Mouse (Mus musculus) lung, embryonic 15.5 days (tissue): Measurements from ENCODE around the gene Ptgis. TPM values are rescaled to one million over a fixed set of nuclear protein-coding genes. Genes with fewer than 3 reads are reported as not detected.

Experiments used
- ATAC-seq: fragments of 200-750 bp; cut with Nextera tagmentation; 2 replicates; pipeline ENCODE4 v1.8.0; 2017; ENCODE audit warnings: moderate number of reproducible peaks, borderline replicate concordance; ENCODE audit not compliant: low FRiP score, low TSS enrichment; ENCODE audit errors: extremely low read depth
- H3K27ac ChIP-seq: fragments of 300-500 bp; sonication (generic); 2 replicates; pipeline ENCODE4 v1.5.1; 2015; ENCODE audit warnings: moderate library complexity, mild to moderate bottlenecking, inconsistent platforms
- H3K27me3 ChIP-seq: fragments of 300-500 bp; sonication (generic); 2 replicates; pipeline ENCODE4 v1.6.1; 2015; ENCODE audit warnings: inconsistent platforms
- H3K36me3 ChIP-seq: fragments of 300-500 bp; sonication (generic); 2 replicates; pipeline ENCODE4 v1.6.1; 2015; ENCODE audit warnings: inconsistent platforms
- H3K4me1 ChIP-seq: fragments of 300-500 bp; sonication (generic); 2 replicates; pipeline ENCODE4 v1.6.1; 2015; ENCODE audit warnings: inconsistent platforms
- H3K4me2 ChIP-seq: fragments of 300-500 bp; sonication (generic); 2 replicates; pipeline ENCODE4 v1.6.1; 2015; ENCODE audit warnings: inconsistent platforms, mild to moderate bottlenecking, moderate library complexity
- H3K4me3 ChIP-seq: fragments of 300-500 bp; sonication (generic); 2 replicates; pipeline ENCODE4 v1.5.1; 2015; ENCODE audit warnings: mild to moderate bottlenecking, inconsistent platforms
- H3K9ac ChIP-seq: fragments of 300-500 bp; sonication (generic); 2 replicates; pipeline ENCODE4 v1.6.1; 2015; ENCODE audit warnings: inconsistent platforms
- H3K9me3 ChIP-seq: fragments of 300-500 bp; sonication (generic); 2 replicates; pipeline ENCODE4 v1.6.1; 2016; ENCODE audit warnings: inconsistent platforms
- WGBS: fragments of 180-500 bp; shearing (Covaris S2); methylation state at CpG from one replicate; pipeline ENCODE4 v1.1.7; 2015; 5-methylcytosine and 5-hydroxymethylcytosine counted together
- polyA plus RNA-seq: library from polyadenylated mRNA; unstranded; fragments of >200 nt; fragmentation: Nextera tagmentation; extraction: Ambion mirVana; gene quantifications from 2 replicates; pipeline ENCODE4 v1.2.1, GENCODE M21; 2015

Ptgis gene
- polyA plus RNA-seq, 1 experiment from 2014 or later: 14.5 TPM

DNA sequence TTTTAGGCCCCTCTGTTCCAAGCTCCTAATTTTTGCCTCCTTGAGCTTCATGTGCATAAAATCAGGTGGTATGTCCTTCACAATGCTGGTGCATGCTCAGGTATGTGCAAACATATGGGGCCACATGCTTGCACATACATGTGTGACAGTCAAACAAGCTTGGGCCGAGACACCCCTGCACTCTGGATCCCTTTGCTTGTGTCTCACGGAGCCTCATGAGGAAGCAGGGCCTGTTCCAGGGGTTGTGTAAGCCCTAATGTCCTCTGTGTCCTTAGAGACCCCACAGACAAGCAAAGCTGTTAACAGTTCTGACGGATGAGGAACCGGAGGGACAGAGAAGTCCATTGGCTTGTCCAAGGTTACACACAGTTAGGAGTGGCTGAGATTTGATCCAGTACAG, 80.7 kb downstream of the Ptgis start:
- Histone ChIP-seq H3K4me1 (peaks cover 24% of the 10 kb centered on the region), H3K4me3 (no peak overlapping the region), H3K27ac (no peak overlapping the region), H3K9ac (no peak overlapping the region), H3K27me3 (no peaks in the 10 kb centered on the region), H3K36me3 (no peaks in the 10 kb centered on the region), H3K4me2 (no peak overlapping the region), H3K9me3 (no peaks in the 10 kb centered on the region)
- WGBS: 80% methylated on average over 4 of the region's 4 CpGs
- no peak for ATAC-seq

- H3K9ac ChIP-seq: no peak overlapping the region
- H3K4me2 ChIP-seq: no peak overlapping the region
- H3K9me3 ChIP-seq: no peaks in the 10 kb centered on the region
- peaks cover 24% of the 10 kb centered on the region for H3K4me1 ChIP-seq
- no peak overlapping the region for H3K4me3 ChIP-seq
- no peak overlapping the region for H3K27ac ChIP-seq
- WGBS: 78% methylated on average over 5 of the region's 5 CpGs
- H3K27me3 ChIP-seq: no peaks in the 10 kb centered on the region
- ATAC-seq: no peak
- no peaks in the 10 kb centered on the region for H3K36me3 ChIP-seq
These were observed 81.6 kb downstream of the Ptgis start for GRCm38 (mm10) chr2:167158780-167159179.

DNA sequence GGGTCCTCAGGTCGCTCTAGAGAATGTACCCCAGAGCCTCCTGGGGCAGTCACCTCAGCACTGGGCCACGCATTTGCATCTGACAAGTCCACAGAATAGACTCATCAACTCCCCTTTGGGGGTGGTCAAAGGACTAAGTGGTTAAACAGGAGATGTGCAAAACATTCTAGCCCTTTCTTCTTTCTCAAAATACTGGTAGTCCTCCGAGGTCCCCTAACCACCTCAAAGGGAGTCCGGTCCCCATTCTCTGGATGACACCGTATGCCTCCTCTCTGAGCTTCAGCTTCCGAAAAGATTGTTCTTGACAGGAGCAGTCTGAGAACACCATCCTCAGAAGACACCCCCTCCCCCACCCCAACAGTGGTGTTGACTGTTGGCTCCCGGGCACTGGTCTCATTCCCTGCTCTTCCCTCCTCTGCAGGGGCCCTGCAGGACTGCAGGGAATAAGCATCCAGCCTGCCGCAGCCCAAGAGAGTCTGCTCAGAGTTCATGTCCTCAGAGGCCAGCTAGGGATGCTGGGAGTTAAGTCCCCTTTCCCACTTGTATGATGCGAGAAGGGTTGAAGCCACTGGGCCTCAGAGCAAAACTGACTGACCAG, 84.2 kb downstream of the Ptgis start:
- H3K9ac ChIP-seq: no peak overlapping the region
- H3K27me3 ChIP-seq: no peaks in the 10 kb centered on the region
- no peaks in the 10 kb centered on the region for H3K9me3 ChIP-seq
- no peaks in the 10 kb centered on the region for H3K36me3 ChIP-seq
- no peak overlapping the region for H3K27ac ChIP-seq
- no peak overlapping the region for H3K4me2 ChIP-seq
- H3K4me3 ChIP-seq: no peak overlapping the region
- WGBS: 32% methylated on average over 9 of the region's 9 CpGs
- peaks cover 12% of the 10 kb centered on the region; the same call in 1 of the 2 replicates for H3K4me1 ChIP-seq
- no peak for ATAC-seq

- H3K27ac ChIP-seq: no peak overlapping the region
These were observed 84.8 kb downstream of the Ptgis start for GRCm38 (mm10) chr2:167155541-167155973.

GRCm38 (mm10) chr2:167150880-167151279, 89.5 kb downstream of the Ptgis start:
- Histone ChIP-seq H3K4me1 (peaks cover 6% of the 10 kb centered on the region; the same call in 1 of the 2 replicates), H3K4me2 (no peak overlapping the region), H3K36me3 (no peaks in the 10 kb centered on the region), H3K4me3 (no peak overlapping the region), H3K9ac (no peak overlapping the region), H3K27ac (no peak overlapping the region), H3K9me3 (no peaks in the 10 kb centered on the region), H3K27me3 (no peaks in the 10 kb centered on the region)
- ATAC-seq: no peak
- 90% methylated on average over 6 of the region's 6 CpGs for WGBS

More at GRCm38 (mm10) chr2:167155541-167155973, 84.8 kb downstream of the Ptgis start:
- H3K27me3 ChIP-seq: no peaks in the 10 kb centered on the region
- 48% methylated on average over 4 of the region's 4 CpGs for WGBS
- H3K4me1 ChIP-seq: peaks cover 12% of the 10 kb centered on the region; the same call in 1 of the 2 replicates
- no peaks in the 10 kb centered on the region for H3K9me3 ChIP-seq
- H3K4me2 ChIP-seq: no peak overlapping the region
- no peaks in the 10 kb centered on the region for H3K36me3 ChIP-seq
- H3K9ac ChIP-seq: no peak overlapping the region
- ATAC-seq: peak; percentile 72
- H3K4me3 ChIP-seq: no peak overlapping the region

- no peak overlapping the region for H3K9ac ChIP-seq
- 88% methylated on average over 7 of the region's 7 CpGs for WGBS
- H3K9me3 ChIP-seq: no peaks in the 10 kb centered on the region
- no peak overlapping the region for H3K4me2 ChIP-seq
- H3K27ac ChIP-seq: no peak overlapping the region
- no peaks in the 10 kb centered on the region; the same call in 1 of the 2 replicates for H3K27me3 ChIP-seq
- no peak overlapping the region for H3K4me3 ChIP-seq
- no peak for ATAC-seq
- H3K36me3 ChIP-seq: no peaks in the 10 kb centered on the region
- H3K4me1 ChIP-seq: 0 out of 2 replicates have a peak, but pooled peaks cover 2% of the 10 kb centered on the region
These were observed 90.3 kb downstream of the Ptgis start for GRCm38 (mm10) chr2:167150135-167150534.

DNA sequence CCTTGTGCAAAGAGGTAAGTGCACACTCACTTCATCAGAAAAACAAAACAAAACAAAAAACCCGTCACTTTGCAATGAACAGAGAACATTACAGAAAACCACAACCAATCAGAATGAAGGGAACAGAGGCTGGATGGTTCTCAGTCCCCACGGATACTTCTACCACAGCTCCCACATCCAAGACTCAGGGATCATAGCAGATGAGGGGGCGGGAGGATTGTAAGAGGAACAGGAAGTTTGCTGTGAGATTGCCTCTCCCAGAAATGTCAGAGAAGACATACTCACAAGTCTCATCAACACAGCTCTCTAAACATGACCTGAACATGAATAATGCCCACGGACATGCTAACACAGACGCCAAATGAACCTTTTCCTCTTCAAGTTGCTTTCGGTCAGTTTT, 91.4 kb downstream of the Ptgis start:
- no peak overlapping the region for H3K4me2 ChIP-seq
- H3K4me3 ChIP-seq: no peak overlapping the region
- WGBS: 79% methylated on average over 6 of the region's 6 CpGs
- no peak for ATAC-seq
- H3K9ac ChIP-seq: no peak overlapping the region
- peaks cover 4% of the 10 kb centered on the region; the same call in 1 of the 2 replicates for H3K27me3 ChIP-seq
- 0 out of 2 replicates have a peak, but pooled peaks cover 2% of the 10 kb centered on the region for H3K4me1 ChIP-seq
- H3K27ac ChIP-seq: no peak overlapping the region
- no peaks in the 10 kb centered on the region for H3K9me3 ChIP-seq
- no peaks in the 10 kb centered on the region for H3K36me3 ChIP-seq

DNA sequence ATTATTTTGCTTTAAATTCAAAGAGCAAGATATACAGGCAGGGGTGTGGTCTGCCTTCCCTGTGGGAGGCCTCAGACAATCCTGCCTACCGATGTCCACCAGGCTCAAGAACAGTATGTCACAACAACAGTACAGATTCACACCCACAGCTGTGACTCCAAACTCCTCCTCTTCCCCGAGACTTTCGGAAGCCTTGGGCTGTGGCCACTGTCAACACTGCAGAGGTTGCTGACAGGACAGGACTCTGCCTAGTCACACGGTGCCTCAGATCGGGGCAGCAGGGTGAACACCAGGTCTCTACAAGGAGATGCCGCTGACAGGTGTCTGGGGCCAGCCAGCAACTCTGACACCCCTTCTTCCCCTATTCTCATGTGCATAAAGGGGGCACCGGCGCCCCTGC, 92.7 kb downstream of the Ptgis start:
- H3K4me1 ChIP-seq: 0 out of 2 replicates have a peak, but pooled peaks cover 2% of the 10 kb centered on the region
- no peak overlapping the region for H3K4me2 ChIP-seq
- no peak overlapping the region for H3K9ac ChIP-seq
- WGBS: 56% methylated on average over 8 of the region's 8 CpGs
- H3K27me3 ChIP-seq: peaks cover 4% of the 10 kb centered on the region; the same call in 1 of the 2 replicates
- H3K4me3 ChIP-seq: no peak overlapping the region
- no peaks in the 10 kb centered on the region for H3K36me3 ChIP-seq
- no peak overlapping the region for H3K27ac ChIP-seq
- H3K9me3 ChIP-seq: no peaks in the 10 kb centered on the region
- no peak for ATAC-seq

- H3K9ac ChIP-seq: no peak overlapping the region
- H3K4me2 ChIP-seq: no peak overlapping the region
- no peak for ATAC-seq
These were observed 94.5 kb downstream of the Ptgis start for GRCm38 (mm10) chr2:167145904-167146303.

DNA sequence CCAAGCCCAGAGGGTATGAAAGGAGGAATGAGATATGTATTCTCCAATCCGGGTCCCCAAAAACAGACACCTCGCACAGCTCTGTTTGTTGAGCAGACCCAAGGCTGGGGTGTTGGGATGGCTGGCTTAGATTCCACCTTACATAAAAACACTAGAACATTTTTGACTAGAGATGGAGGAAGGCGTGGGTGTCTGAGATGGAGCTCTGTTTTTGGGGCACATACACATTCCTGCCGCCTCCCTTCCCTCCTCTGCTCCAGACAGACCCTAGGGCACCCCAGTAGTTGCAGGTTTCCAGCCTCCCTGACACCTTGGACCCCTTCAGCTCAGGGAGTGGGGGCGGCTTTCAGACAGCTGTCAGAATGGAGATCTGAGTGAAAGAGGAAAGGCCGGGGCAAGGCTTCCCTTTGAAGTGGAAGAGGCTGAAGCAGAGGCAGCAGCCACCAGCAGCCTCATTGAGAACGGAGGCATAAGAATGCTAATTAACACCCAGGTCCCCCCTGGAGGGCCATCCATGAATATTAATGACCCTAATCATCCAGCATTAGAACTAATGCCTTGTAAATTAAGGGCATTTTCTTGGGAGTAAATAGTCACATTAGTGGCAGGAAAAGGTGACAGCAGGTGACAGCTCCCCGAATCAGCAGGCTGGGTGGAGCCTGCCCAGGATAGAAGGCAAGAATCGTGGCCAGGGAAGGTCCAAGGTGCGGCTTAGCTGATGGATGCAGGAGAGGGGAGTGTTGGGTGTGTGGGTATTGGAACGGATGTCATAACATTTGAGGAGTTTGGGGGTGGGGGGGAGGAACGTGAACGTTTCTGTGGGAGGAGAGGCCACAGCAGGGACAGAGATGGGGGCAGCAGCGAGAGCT, 95.7 kb downstream of the Ptgis start:
- Histone ChIP-seq H3K9ac (no peak overlapping the region), H3K27me3 (peaks cover 4% of the 10 kb centered on the region; the same call in 1 of the 2 replicates), H3K9me3 (no peaks in the 10 kb centered on the region), H3K4me3 (no peak overlapping the region), H3K36me3 (no peaks in the 10 kb centered on the region), H3K4me1 (0 out of 2 replicates have a peak, but pooled peaks cover 2% of the 10 kb centered on the region), H3K27ac (no peak overlapping the region), H3K4me2 (no peak overlapping the region)
- WGBS: 13% methylated on average over 14 of the region's 14 CpGs
- no peak for ATAC-seq

More at GRCm38 (mm10) chr2:167145904-167146303, 94.5 kb downstream of the Ptgis start:
- Histone ChIP-seq H3K4me1 (0 out of 2 replicates have a peak, but pooled peaks cover 2% of the 10 kb centered on the region), H3K27me3 (peaks cover 4% of the 10 kb centered on the region; the same call in 1 of the 2 replicates), H3K9me3 (no peaks in the 10 kb centered on the region), H3K36me3 (no peaks in the 10 kb centered on the region), H3K4me3 (no peak overlapping the region), H3K27ac (no peak overlapping the region)
- WGBS: 43% methylated on average over 5 of the region's 5 CpGs

GRCm38 (mm10) chr2:167143914-167144313, 96.5 kb downstream of the Ptgis start:
- H3K4me3 ChIP-seq: no peak overlapping the region
- no peak overlapping the region for H3K9ac ChIP-seq
- H3K36me3 ChIP-seq: no peaks in the 10 kb centered on the region
- H3K4me2 ChIP-seq: no peak overlapping the region
- H3K27me3 ChIP-seq: peaks cover 4% of the 10 kb centered on the region; the same call in 1 of the 2 replicates
- 0 out of 2 replicates have a peak, but pooled peaks cover 2% of the 10 kb centered on the region for H3K4me1 ChIP-seq
- no peak for ATAC-seq
- WGBS: 62% methylated on average over 2 of the region's 2 CpGs
- H3K27ac ChIP-seq: no peak overlapping the region
- no peaks in the 10 kb centered on the region for H3K9me3 ChIP-seq

- no peak overlapping the region for H3K4me3 ChIP-seq
- H3K36me3 ChIP-seq: no peaks in the 10 kb centered on the region
- no peak overlapping the region for H3K4me2 ChIP-seq
- no peak for ATAC-seq
- H3K27me3 ChIP-seq: peaks cover 4% of the 10 kb centered on the region; the same call in 1 of the 2 replicates
- 0 out of 2 replicates have a peak, but pooled peaks cover 2% of the 10 kb centered on the region for H3K4me1 ChIP-seq
- 91% methylated on average over 3 of the region's 3 CpGs for WGBS
- no peak overlapping the region for H3K27ac ChIP-seq
- no peak overlapping the region for H3K9ac ChIP-seq
- H3K9me3 ChIP-seq: no peaks in the 10 kb centered on the region
These were observed 98.1 kb downstream of the Ptgis start for GRCm38 (mm10) chr2:167142282-167142681.
